Mouse (Mus musculus) layer of hippocampus, postnatal 14 days (tissue): ENCODE measurements at regions not wholly inside any gene's neighbourhood (a gene's known extent, or its start where the extent isn't known, plus 50 kb on each side); places are given as distances from the start of the nearest gene placed in this dataset.

Source experiments
- DNase-seq, 2 experiments: peaks; one replicate each; pipeline ENCODE4 v3.0.0; 2021 to 2022; ENCODE audit warnings: low spot score in 2 of 2, mixed read lengths in 1 of 2

- DNase-seq, result no peak
Measured at GRCm38 (mm10) chr2:9435155-9435872, 445.7 kb upstream of the 4930412O13Rik start.

- no peak for DNase-seq
Measured at GRCm38 (mm10) chr2:9443103-9443502, 437.9 kb upstream of the 4930412O13Rik start.

GRCm38 (mm10) chr2:9445826-9446225, 435.2 kb upstream of the 4930412O13Rik start:
- no peak for DNase-seq

GRCm38 (mm10) chr2:9464413-9464812, 416.6 kb upstream of the 4930412O13Rik start:
- no peak for DNase-seq

GRCm38 (mm10) chr2:9464818-9465217, 416.2 kb upstream of the 4930412O13Rik start:
- no peak for DNase-seq

GRCm38 (mm10) chr2:9467573-9467972, 413.5 kb upstream of the 4930412O13Rik start:
- DNase-seq, result no peak

GRCm38 (mm10) chr2:9468651-9469050, 412.4 kb upstream of the 4930412O13Rik start:
- DNase-seq, result peak; percentile 2 to 33

- DNase-seq, result no peak
Measured at GRCm38 (mm10) chr2:9481678-9482345, 399.2 kb upstream of the 4930412O13Rik start.

GRCm38 (mm10) chr2:9487381-9487914, 393.6 kb upstream of the 4930412O13Rik start:
- DNase-seq, result no peak

- no peak for DNase-seq
Measured at GRCm38 (mm10) chr2:9493606-9494145, 387.4 kb upstream of the 4930412O13Rik start.

- no peak for DNase-seq
Measured at GRCm38 (mm10) chr2:9520045-9520444, 361.0 kb upstream of the 4930412O13Rik start.

- peak in 1 of 2 experiments; percentile 18 for DNase-seq
Measured at GRCm38 (mm10) chr2:9525910-9526309, 355.1 kb upstream of the 4930412O13Rik start.

- DNase-seq, result no peak
Measured at GRCm38 (mm10) chr2:9535141-9535658, 345.9 kb upstream of the 4930412O13Rik start.

GRCm38 (mm10) chr2:9547771-9548590, 333.1 kb upstream of the 4930412O13Rik start:
- no peak for DNase-seq

- no peak for DNase-seq
Measured at GRCm38 (mm10) chr2:9553313-9553712, 327.7 kb upstream of the 4930412O13Rik start.

GRCm38 (mm10) chr2:9564487-9565043, 316.5 kb upstream of the 4930412O13Rik start:
- no peak for DNase-seq

- no peak for DNase-seq
Measured at GRCm38 (mm10) chr2:9569220-9569619, 311.8 kb upstream of the 4930412O13Rik start.

- DNase-seq, result peak in 1 of 2 experiments; percentile 25
Measured at GRCm38 (mm10) chr2:9574196-9574595, 306.9 kb upstream of the 4930412O13Rik start.

- DNase-seq, result no peak
Measured at GRCm38 (mm10) chr2:9574651-9575050, 306.4 kb upstream of the 4930412O13Rik start.

- no peak for DNase-seq
Measured at GRCm38 (mm10) chr2:9577868-9578267, 303.2 kb upstream of the 4930412O13Rik start.

- no peak for DNase-seq
Measured at GRCm38 (mm10) chr2:9587389-9587788, 293.7 kb upstream of the 4930412O13Rik start.
